Mouse (Mus musculus) heart, postnatal 0 days (tissue): ENCODE results near the gene Rnf135. TPM values are rescaled to one million over a fixed set of nuclear protein-coding genes. Genes with fewer than 3 reads are reported as not detected.
"Not testable (repeated sequence)": the region's sequence is repeated elsewhere in the genome, so short reads cannot be mapped to it uniquely, and the experiment has no call there.

Experiments
- ATAC-seq: fragments of 200-750 bp; cut with Nextera tagmentation; 2 replicates; pipeline ENCODE4 v1.8.0; 2017; ENCODE audit warnings: low read depth, moderate number of reproducible peaks, moderate library complexity; ENCODE audit not compliant: insufficient read depth
- DNase-seq: peaks from one replicate; pipeline ENCODE4 v3.0.0-alpha.2; 2016; ENCODE audit warnings: low spot score
- H3K27ac ChIP-seq: fragments of 300-500 bp; sonication (generic); 2 replicates; pipeline ENCODE4 v1.5.1; 2014; ENCODE audit warnings: low read depth, mild to moderate bottlenecking
- H3K27me3 ChIP-seq: fragments of 300-500 bp; sonication (generic); 2 replicates; pipeline ENCODE4 v1.6.1; 2014; ENCODE audit warnings: low read length, mixed read lengths; ENCODE audit not compliant: control insufficient read depth, insufficient read depth
- H3K36me3 ChIP-seq: fragments of 300-500 bp; sonication (generic); replicated peaks from 2 replicates; pipeline ENCODE4 v1.6.1; 2014; ENCODE audit warnings: low read length, mixed read lengths; ENCODE audit not compliant: control insufficient read depth, insufficient read depth
- H3K4me1 ChIP-seq: fragments of 300-500 bp; sonication (generic); 2 replicates; pipeline ENCODE4 v1.6.1; 2014; ENCODE audit warnings: antibody characterized with exemption; ENCODE audit not compliant: control insufficient read depth, insufficient read depth
- H3K4me2 ChIP-seq: fragments of 300-500 bp; sonication (generic); 2 replicates; pipeline ENCODE4 v1.6.1; 2014; ENCODE audit warnings: low read depth, mild to moderate bottlenecking, low read length, moderate library complexity
- H3K4me3 ChIP-seq: fragments of 300-500 bp; sonication (generic); 2 replicates; pipeline ENCODE4 v1.5.1; 2014; ENCODE audit warnings: low read depth, low read length
- H3K9ac ChIP-seq: fragments of 300-500 bp; sonication (generic); replicated peaks from 2 replicates; pipeline ENCODE4 v1.6.1; 2014; ENCODE audit warnings: low read depth, low read length, mixed read lengths
- H3K9me3 ChIP-seq: fragments of 300-500 bp; sonication (generic); replicated peaks from 2 replicates; pipeline ENCODE4 v1.6.1; 2016; ENCODE audit warnings: low read length; ENCODE audit not compliant: control insufficient read depth
- CTCF ChIP-seq: IDR thresholded peaks from 2 replicates; pipeline ENCODE4 v1.5.1; 2016; ENCODE audit warnings: antibody characterized with exemption, control low read depth, low read depth
- EP300 ChIP-seq: IDR thresholded peaks from 2 replicates; pipeline ENCODE4 v1.6.1; 2016; ENCODE audit warnings: antibody characterized with exemption, low read depth
- WGBS: fragments of 180-500 bp; shearing (Covaris S2); extraction: QIAGEN DNeasy Blood & Tissue Kit; methylation state at CpG from one replicate; pipeline ENCODE4 v1.1.7; 2014; 5-methylcytosine and 5-hydroxymethylcytosine counted together
- polyA plus RNA-seq: library from polyadenylated mRNA; unstranded; fragments of >200 nt; fragmentation: Nextera tagmentation; extraction: Ambion mirVana; gene quantifications from 2 replicates; pipeline ENCODE4 v1.2.1, GENCODE M21; 2015
- total RNA-seq: library from RNA; depleted of rRNA; stranded (reverse); fragments of >200 nt; gene quantifications from 2 replicates; pipeline ENCODE4 v1.2.3, GENCODE M21; 2014; ENCODE audit warnings: low replicate concordance

Gene Rnf135
- total and polyA plus RNA-seq, 2 experiments from 2014 or later, result 10.2 to 12.9 TPM

- H3K9ac ChIP-seq, H3K27me3 ChIP-seq, H3K9me3 ChIP-seq, DNase-seq, H3K4me1 ChIP-seq, H3K36me3 ChIP-seq: not testable (repeated sequence)
- Histone ChIP-seq H3K27ac (peak overlapping the region; percentile 94), H3K4me2 (peak overlapping the region; percentile 78), H3K4me3 (peak overlapping the region; percentile 91)
- peak; percentile 62 for ATAC-seq
- 39% methylated on average over 12 of the region's 12 CpGs for WGBS
- 0 out of 2 replicates have a peak, but pooled peaks have one; percentile 12 for TF ChIP-seq CTCF
These were observed 472 bp upstream of the Rnf135 start for GRCm38 (mm10) chr11:80183054-80183704.

GRCm38 (mm10) chr11:80184531-80185071 lies 950 bp downstream of the Rnf135 start:
- WGBS, result 86% methylated on average over 6 of the region's 6 CpGs
- TF ChIP-seq CTCF (no peak), EP300 (no peak)
- no peak for DNase-seq

GRCm38 (mm10) chr11:80185441-80185976 lies 1.9 kb downstream of the Rnf135 start:
- H3K9ac ChIP-seq, H3K4me3 ChIP-seq, H3K27ac ChIP-seq, H3K4me1 ChIP-seq, H3K27me3 ChIP-seq, H3K9me3 ChIP-seq, ATAC-seq, DNase-seq: not testable (repeated sequence)
- H3K36me3 ChIP-seq, result peaks cover 14% of the 10 kb centered on the region
- 61% methylated on average over 5 of the region's 5 CpGs for WGBS
- H3K4me2 ChIP-seq, result peak overlapping the region; percentile 78; the same call in 1 of the 2 replicates

More at GRCm38 (mm10) chr11:80184531-80185071, 950 bp downstream of the Rnf135 start:
- Histone ChIP-seq H3K9me3 (no peaks in the 10 kb centered on the region), H3K9ac (peak overlapping the region; percentile 93), H3K4me2 (peak overlapping the region; percentile 78), H3K4me3 (peak overlapping the region; percentile 91), H3K27me3 (no peaks in the 10 kb centered on the region), H3K36me3 (0 out of 2 replicates have a peak, but pooled peaks cover 8% of the 10 kb centered on the region), H3K4me1 (0 out of 2 replicates have a peak, but pooled peaks cover 3% of the 10 kb centered on the region), H3K27ac (peak overlapping the region; percentile 94; the same call in 1 of the 2 replicates)
- no peak for ATAC-seq

- H3K4me1 ChIP-seq, result no peaks in the 10 kb centered on the region
These were observed 6.6 kb downstream of the Rnf135 start for GRCm38 (mm10) chr11:80190280-80190679.

GRCm38 (mm10) chr11:80193827-80194226 lies 10.2 kb downstream of the Rnf135 start:
- no peak overlapping the region for H3K9ac ChIP-seq
- no peak overlapping the region for H3K27ac ChIP-seq
- ATAC-seq, result no peak
- TF ChIP-seq EP300, result no peak
- no peak for TF ChIP-seq CTCF
- no peaks in the 10 kb centered on the region for H3K27me3 ChIP-seq
- DNase-seq, result no peak
- 67% methylated on average over 4 of the region's 4 CpGs for WGBS
- peaks cover 44% of the 10 kb centered on the region for H3K36me3 ChIP-seq
- H3K4me2 ChIP-seq, result no peak overlapping the region
- no peaks in the 10 kb centered on the region for H3K4me1 ChIP-seq
- H3K9me3 ChIP-seq, result no peaks in the 10 kb centered on the region
- no peak overlapping the region for H3K4me3 ChIP-seq

More at GRCm38 (mm10) chr11:80190280-80190679, 6.6 kb downstream of the Rnf135 start:
- Histone ChIP-seq H3K27me3 (no peaks in the 10 kb centered on the region), H3K4me2 (no peak overlapping the region), H3K4me3 (no peak overlapping the region), H3K27ac (no peak overlapping the region), H3K9me3 (no peaks in the 10 kb centered on the region), H3K36me3 (peaks cover 36% of the 10 kb centered on the region), H3K9ac (no peak overlapping the region)
- WGBS, result 65% methylated on average over 4 of the region's 4 CpGs
- TF ChIP-seq EP300 (no peak), CTCF (no peak)
- no peak for ATAC-seq
- DNase-seq, result no peak
